Mouse (Mus musculus) ES-Bruce4 (cell line): Measurements from ENCODE around the gene Spin1. TPM values are rescaled to one million over a fixed set of nuclear protein-coding genes. Genes with fewer than 3 reads are reported as not detected.

Experiments
- H3K27ac ChIP-seq: 2 replicates; pipeline ENCODE4 v1.5.1; 2012; ENCODE audit warnings: low read length, inconsistent platforms; ENCODE audit not compliant: insufficient read depth
- H3K27me3 ChIP-seq: 2 replicates; pipeline ENCODE4 v1.6.1; 2012; ENCODE audit warnings: mild to moderate bottlenecking, low read length, inconsistent platforms; ENCODE audit not compliant: control insufficient read depth, poor library complexity, insufficient read depth, severe bottlenecking
- H3K36me3 ChIP-seq: 2 replicates; pipeline ENCODE4 v1.6.1; 2012; ENCODE audit warnings: inconsistent platforms, mild to moderate bottlenecking, low read length, moderate library complexity; ENCODE audit not compliant: control insufficient read depth, poor library complexity, insufficient read depth, severe bottlenecking
- H3K4me1 ChIP-seq: one replicate; pipeline ENCODE4 v1.8.1; 2011; ENCODE audit warnings: low read length; ENCODE audit not compliant: control insufficient read depth, insufficient read depth
- H3K4me3 ChIP-seq: 2 replicates; pipeline ENCODE4 v1.5.1; 2011; ENCODE audit warnings: low read depth, mild to moderate bottlenecking, low read length
- H3K9ac ChIP-seq: 2 replicates; pipeline ENCODE4 v1.6.1; 2012; ENCODE audit warnings: low read depth, mild to moderate bottlenecking, inconsistent platforms; ENCODE audit not compliant: poor library complexity, severe bottlenecking
- H3K9me3 ChIP-seq: replicated peaks from 2 replicates; pipeline ENCODE4 v1.6.1; 2012; ENCODE audit warnings: mild to moderate bottlenecking, low read length, inconsistent platforms; ENCODE audit not compliant: control insufficient read depth, poor library complexity, insufficient read depth, severe bottlenecking
- CTCF ChIP-seq: IDR thresholded peaks from one replicate; pipeline ENCODE4 v1.8.1; 2011; ENCODE audit warnings: low read depth, low read length
- EP300 ChIP-seq: IDR thresholded peaks from 2 replicates; pipeline ENCODE4 v1.6.1; 2011; ENCODE audit warnings: low read depth, low read length; ENCODE audit not compliant: insufficient read depth
- POLR2A ChIP-seq: IDR thresholded peaks from one replicate; pipeline ENCODE4 v1.8.1; 2011; ENCODE audit warnings: low read length; ENCODE audit not compliant: insufficient read depth
- polyA plus RNA-seq: library from polyadenylated mRNA; stranded (reverse); fragments of >200 nt; gene quantifications from 2 replicates; pipeline ENCODE4 v1.2.4, GENCODE M21; 2011; ENCODE audit warnings: low read depth; ENCODE audit not compliant: missing spikeins, insufficient read depth, insufficient read length

Gene Spin1
- polyA plus RNA-seq, 1 experiment, result 72.3 TPM

GRCm38 (mm10) chr13:51080801-51081200 is 19.9 kb upstream of the Spin1 start:
- Histone ChIP-seq H3K4me3 (no peak overlapping the region), H3K9ac (no peak overlapping the region), H3K9me3 (peaks cover 26% of the 10 kb centered on the region), H3K27me3 (no peaks in the 10 kb centered on the region), H3K36me3 (no peaks in the 10 kb centered on the region), H3K4me1 (peaks cover 2% of the 10 kb centered on the region), H3K27ac (no peak overlapping the region)
- no peak for TF ChIP-seq POLR2A
- no peak for TF ChIP-seq CTCF
- TF ChIP-seq EP300, result no peak

GRCm38 (mm10) chr13:51084241-51084640 is 16.4 kb upstream of the Spin1 start:
- Histone ChIP-seq H3K27ac (no peak overlapping the region), H3K9ac (no peak overlapping the region), H3K4me1 (no peaks in the 10 kb centered on the region), H3K9me3 (peaks cover 39% of the 10 kb centered on the region), H3K27me3 (no peaks in the 10 kb centered on the region), H3K4me3 (no peak overlapping the region), H3K36me3 (no peaks in the 10 kb centered on the region)
- TF ChIP-seq EP300 (no peak), POLR2A (no peak), CTCF (no peak)

- peaks cover 41% of the 10 kb centered on the region for H3K9me3 ChIP-seq
- TF ChIP-seq POLR2A (no peak), CTCF (no peak), EP300 (no peak)
- H3K27me3 ChIP-seq, result no peaks in the 10 kb centered on the region
- no peak overlapping the region for H3K9ac ChIP-seq
- no peaks in the 10 kb centered on the region for H3K36me3 ChIP-seq
- no peak overlapping the region for H3K4me3 ChIP-seq
- peaks cover 1% of the 10 kb centered on the region for H3K4me1 ChIP-seq
- H3K27ac ChIP-seq, result no peak overlapping the region
Observed at GRCm38 (mm10) chr13:51085941-51086340, 14.7 kb upstream of the Spin1 start.

GRCm38 (mm10) chr13:51087253-51087652 is 13.4 kb upstream of the Spin1 start:
- no peaks in the 10 kb centered on the region for H3K36me3 ChIP-seq
- H3K4me3 ChIP-seq, result no peak overlapping the region
- peaks cover 41% of the 10 kb centered on the region for H3K9me3 ChIP-seq
- no peak overlapping the region for H3K27ac ChIP-seq
- H3K9ac ChIP-seq, result no peak overlapping the region
- peaks cover 1% of the 10 kb centered on the region for H3K4me1 ChIP-seq
- no peaks in the 10 kb centered on the region for H3K27me3 ChIP-seq
- TF ChIP-seq EP300, result no peak
- TF ChIP-seq POLR2A, result no peak
- TF ChIP-seq CTCF, result no peak

- Histone ChIP-seq H3K27me3 (no peaks in the 10 kb centered on the region), H3K27ac (no peak overlapping the region), H3K9me3 (peaks cover 46% of the 10 kb centered on the region), H3K9ac (no peak overlapping the region), H3K4me3 (no peak overlapping the region), H3K36me3 (no peaks in the 10 kb centered on the region), H3K4me1 (peaks cover 1% of the 10 kb centered on the region)
- TF ChIP-seq CTCF (no peak), POLR2A (no peak), EP300 (no peak)
Observed at GRCm38 (mm10) chr13:51088207-51088606, 12.5 kb upstream of the Spin1 start.

GRCm38 (mm10) chr13:51089058-51089457 is 11.6 kb upstream of the Spin1 start:
- Histone ChIP-seq H3K27ac (no peak overlapping the region), H3K36me3 (no peaks in the 10 kb centered on the region), H3K4me1 (peaks cover 1% of the 10 kb centered on the region), H3K27me3 (no peaks in the 10 kb centered on the region), H3K4me3 (no peak overlapping the region), H3K9ac (no peak overlapping the region), H3K9me3 (peaks cover 53% of the 10 kb centered on the region)
- no peak for TF ChIP-seq CTCF
- no peak for TF ChIP-seq EP300
- TF ChIP-seq POLR2A, result no peak
